Mouse (Mus musculus) thymus, adult 2 months (tissue): ENCODE results near the gene Gm17617. TPM values are rescaled to one million over a fixed set of nuclear protein-coding genes. Genes with fewer than 3 reads are reported as not detected.
"Not testable (repeated sequence)": the region's sequence is repeated elsewhere in the genome, so short reads cannot be mapped to it uniquely, and the experiment has no call there.

Experiments
- DNase-seq: peaks from one replicate; pipeline ENCODE4 v3.0.0; 2021
- H3K27ac ChIP-seq: fragments of 200-500 bp; 2 replicates; pipeline ENCODE4 v1.5.1; 2012; ENCODE audit warnings: low read length, control low read depth; ENCODE audit not compliant: control insufficient read depth, insufficient read depth
- H3K27me3 ChIP-seq: fragments of 200-500 bp; 2 replicates; pipeline ENCODE4 v1.6.1; 2012; ENCODE audit warnings: mild to moderate bottlenecking, low read length, moderate library complexity, mixed read lengths; ENCODE audit not compliant: control insufficient read depth, insufficient read depth
- H3K36me3 ChIP-seq: fragments of 200-500 bp; 2 replicates; pipeline ENCODE4 v1.6.1; 2012; ENCODE audit warnings: mild to moderate bottlenecking, low read length, moderate library complexity; ENCODE audit not compliant: control insufficient read depth, insufficient read depth
- H3K4me1 ChIP-seq: fragments of 200-500 bp; replicated peaks from 2 replicates; pipeline ENCODE4 v1.6.1; 2012; ENCODE audit warnings: low read length; ENCODE audit not compliant: control insufficient read depth, insufficient read depth
- H3K4me3 ChIP-seq: fragments of 200-500 bp; 2 replicates; pipeline ENCODE4 v1.5.1; 2012; ENCODE audit warnings: mild to moderate bottlenecking, low read length, control low read depth, moderate library complexity; ENCODE audit not compliant: control insufficient read depth, insufficient read depth
- CTCF ChIP-seq: fragments of 200-500 bp; IDR thresholded peaks from 2 replicates; pipeline ENCODE4 v1.5.1; 2012; ENCODE audit warnings: mild to moderate bottlenecking, control low read depth, low read length, moderate library complexity, borderline replicate concordance; ENCODE audit not compliant: control insufficient read depth, poor library complexity, insufficient read depth; ENCODE audit errors: extremely low read depth
- POLR2A ChIP-seq: fragments of 200-500 bp; IDR thresholded peaks from 2 replicates; pipeline ENCODE4 v1.6.1; 2012; ENCODE audit warnings: mild to moderate bottlenecking, low read length, control low read depth, moderate library complexity; ENCODE audit not compliant: control insufficient read depth, poor library complexity, insufficient read depth; ENCODE audit errors: extremely low read depth
- WGBS: fragments of 180-500 bp; shearing (Covaris S2); methylation state at CpG from one replicate; pipeline ENCODE4 v1.1.7; 2018; 5-methylcytosine and 5-hydroxymethylcytosine counted together
- polyA plus RNA-seq: library from polyadenylated mRNA; depleted of rRNA; stranded (reverse); fragments of >200 nt; gene quantifications from 2 replicates; pipeline ENCODE4 v1.2.3, GENCODE M21; 2012

The Gm17617 gene
- polyA plus RNA-seq, 1 experiment: not detected

DNA sequence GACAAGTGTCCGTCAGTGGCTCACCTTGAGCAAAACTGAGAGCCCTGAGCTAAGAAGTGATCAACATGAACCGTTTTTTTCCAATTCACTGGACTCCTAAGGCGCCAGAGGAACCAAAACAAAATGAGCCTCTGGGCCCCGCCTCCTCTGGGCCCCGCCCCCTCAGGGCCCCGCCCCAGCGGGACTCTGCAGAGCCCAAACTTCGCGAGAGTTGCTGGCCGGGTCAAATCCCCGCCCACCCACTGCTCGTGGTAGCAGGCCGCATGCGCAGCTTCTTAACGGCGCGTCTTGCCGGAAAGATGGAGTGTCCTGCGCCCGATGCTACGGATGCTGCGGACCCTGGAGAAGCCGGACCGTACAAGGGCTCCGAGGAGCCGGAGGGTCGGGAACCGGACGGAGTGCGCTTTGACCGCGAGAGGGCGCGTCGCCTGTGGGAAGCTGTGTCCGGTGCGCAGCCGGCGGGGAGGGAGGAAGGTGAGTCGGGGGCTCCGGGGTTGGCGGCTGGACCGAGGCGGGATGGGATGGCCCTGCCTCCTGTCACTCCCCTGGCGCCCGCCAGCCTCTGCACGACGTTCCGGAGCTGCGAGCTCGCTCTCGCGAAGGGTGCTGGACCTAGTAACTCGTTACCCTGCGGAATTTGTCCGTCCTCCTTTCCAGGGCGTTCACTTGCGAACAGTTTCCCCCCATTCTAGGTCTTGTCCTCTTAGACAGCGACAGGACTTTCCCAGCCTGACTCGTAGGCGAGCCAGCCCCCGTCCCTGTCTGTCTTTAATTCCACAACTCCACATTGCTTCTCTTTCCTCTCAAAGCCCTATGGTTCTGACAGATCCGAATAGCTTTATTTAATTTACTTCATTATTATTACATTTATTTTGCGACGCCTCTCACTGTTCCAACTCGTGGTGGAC is 28.0 kb downstream of the Gm17617 start, which contains the start of gene Zfp346:
Gene Zfp346 (plus strand): TSS at position 267 of the 908 bp plus-strand sequence.
- peak; percentile 88 for TF ChIP-seq POLR2A
- peak; percentile 84 for TF ChIP-seq CTCF
- no peaks in the 10 kb centered on the region; the same call in 1 of the 2 replicates for H3K36me3 ChIP-seq
- no peaks in the 10 kb centered on the region for H3K27me3 ChIP-seq
- peaks cover 14% of the 10 kb centered on the region for H3K4me1 ChIP-seq
- WGBS: under 1% methylated on average over 63 of the region's 66 CpGs
- DNase-seq: peak; percentile 97
- H3K4me3 ChIP-seq: peak within 1 kb of the TSS; percentile 81
- H3K27ac ChIP-seq: no peak within 1 kb of the TSS; the same call in 1 of the 2 replicates

DNA sequence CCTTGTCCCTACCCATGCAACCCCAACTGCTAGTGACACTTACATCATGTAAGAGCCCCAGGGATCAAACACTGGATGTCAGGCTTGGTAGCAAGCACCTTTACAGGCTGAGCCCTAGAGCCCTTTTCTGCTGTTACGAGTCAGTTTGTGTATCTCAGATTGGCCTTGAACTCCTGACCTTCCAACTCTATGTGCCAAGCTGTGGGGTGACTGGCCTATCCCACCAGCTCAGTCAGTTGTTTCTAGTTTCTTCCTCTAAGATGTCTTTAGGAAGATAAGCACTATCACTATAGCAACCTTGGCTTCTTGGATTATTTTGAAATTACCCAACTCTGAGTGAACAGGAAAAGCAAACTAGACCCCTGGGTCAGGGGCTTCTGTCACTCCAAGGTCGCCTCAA is 30.0 kb downstream of the Gm17617 start:
- H3K4me1 ChIP-seq: peaks cover 20% of the 10 kb centered on the region
- DNase-seq: no peak
- H3K27ac ChIP-seq: peak overlapping the region; percentile 57; the same call in 1 of the 2 replicates
- no peaks in the 10 kb centered on the region for H3K27me3 ChIP-seq
- TF ChIP-seq POLR2A: no peak
- WGBS: 96% methylated on average over 2 of the region's 2 CpGs
- no peak overlapping the region for H3K4me3 ChIP-seq
- no peaks in the 10 kb centered on the region; the same call in 1 of the 2 replicates for H3K36me3 ChIP-seq

DNA sequence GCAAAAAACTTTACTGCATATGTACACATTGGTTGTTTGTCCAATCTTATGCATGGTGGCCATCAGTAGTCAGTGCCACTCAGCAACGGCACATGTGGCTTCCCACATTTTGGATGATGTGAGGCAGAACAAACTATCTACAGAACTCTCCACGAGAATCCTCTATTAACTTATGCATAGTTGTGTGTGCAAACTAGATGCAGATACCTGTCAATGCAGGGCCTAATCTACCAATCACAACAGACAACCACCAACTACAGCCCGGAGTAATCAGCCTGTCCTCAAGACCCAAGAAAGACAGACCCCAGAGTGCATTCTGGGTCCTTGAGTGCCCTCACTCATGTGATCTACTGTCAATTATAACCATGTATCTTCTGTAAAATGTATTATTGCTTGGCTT is 31.0 kb downstream of the Gm17617 start:
- H3K27me3 ChIP-seq: no peaks in the 10 kb centered on the region
- WGBS: 97% methylated on average over 3 of the region's 3 CpGs
- H3K27ac ChIP-seq: no peak overlapping the region
- TF ChIP-seq POLR2A: no peak
- no peak for TF ChIP-seq CTCF
- DNase-seq: no peak
- no peaks in the 10 kb centered on the region; the same call in 1 of the 2 replicates for H3K36me3 ChIP-seq
- no peak overlapping the region for H3K4me3 ChIP-seq
- H3K4me1 ChIP-seq: peaks cover 20% of the 10 kb centered on the region

DNA sequence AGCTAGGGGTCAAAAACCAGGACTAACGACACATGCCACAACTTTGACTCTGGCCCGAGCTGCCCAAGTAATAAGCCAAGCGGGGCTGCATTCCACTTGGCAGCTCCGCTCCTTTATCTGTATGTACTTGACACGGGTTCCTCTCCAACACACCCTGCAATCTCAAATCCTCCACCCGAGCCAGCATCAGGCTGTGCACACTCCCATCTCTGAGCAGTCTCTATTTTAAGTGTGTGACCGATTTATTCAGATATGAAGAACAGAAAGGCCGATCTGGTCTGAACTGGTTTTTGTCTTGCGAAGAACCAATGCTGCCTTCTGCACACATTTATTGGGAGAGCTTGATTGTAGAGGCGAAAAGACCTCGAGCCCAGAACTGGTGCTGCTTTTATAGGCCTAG is 31.7 kb downstream of the Gm17617 start:
- 98% methylated on average over 11 of the region's 11 CpGs for WGBS
- H3K27me3 ChIP-seq: no peaks in the 10 kb centered on the region
- peaks cover 20% of the 10 kb centered on the region for H3K4me1 ChIP-seq
- no peaks in the 10 kb centered on the region for H3K36me3 ChIP-seq
- no peak overlapping the region for H3K27ac ChIP-seq
- no peak overlapping the region for H3K4me3 ChIP-seq
- TF ChIP-seq CTCF (no peak), POLR2A (no peak)
- no peak for DNase-seq

DNA sequence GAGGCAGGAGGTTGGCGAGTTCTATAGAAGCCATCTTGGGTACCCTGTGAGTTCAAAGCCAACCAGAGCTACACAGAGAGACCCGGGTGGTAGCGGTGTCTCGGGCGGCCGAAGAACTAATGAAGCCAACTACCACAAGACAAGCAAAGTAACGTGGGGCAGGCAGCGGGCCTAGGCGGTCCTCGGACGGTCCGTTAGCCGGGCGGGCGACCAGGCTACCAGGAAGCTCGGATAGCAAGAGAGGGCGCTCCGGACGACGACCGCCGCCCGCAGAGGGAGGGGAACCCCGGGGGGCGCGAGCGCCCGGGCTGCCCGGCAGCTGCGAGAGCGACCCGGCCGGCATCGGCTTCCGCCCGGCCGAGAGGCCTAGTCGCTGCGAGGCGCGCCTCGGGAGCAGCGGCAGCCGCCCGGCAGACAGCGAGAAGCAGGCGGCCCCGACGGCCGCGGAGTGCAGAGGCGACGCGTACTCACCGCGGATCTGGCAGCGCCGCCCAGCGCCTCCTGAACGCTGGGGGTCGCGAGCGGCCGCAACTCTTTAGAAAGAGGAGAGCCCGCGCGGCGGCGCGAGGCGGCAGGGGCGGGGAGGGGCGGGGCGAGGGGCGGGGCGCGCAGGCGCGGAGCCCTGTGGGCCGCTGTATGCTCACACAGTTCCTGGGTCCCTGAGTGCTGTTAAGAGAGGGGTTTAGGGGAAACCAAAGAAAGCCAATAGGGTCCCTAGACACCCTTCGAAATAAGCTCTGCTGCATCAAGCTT is 33.4 kb downstream of the Gm17617 start, which contains the start of gene Uimc1:
Gene Uimc1 (minus strand): TSS at position 575 of the 753 bp plus-strand sequence.
- DNase-seq: peak; percentile 84
- no peaks in the 10 kb centered on the region for H3K27me3 ChIP-seq
- H3K4me1 ChIP-seq: peaks cover 13% of the 10 kb centered on the region
- TF ChIP-seq POLR2A (peak; percentile 84), CTCF (peak; percentile 65; the same call in 1 of the 2 replicates)
- H3K36me3 ChIP-seq: no peaks in the 10 kb centered on the region
- peak within 1 kb of the TSS; percentile 5; the same call in 1 of the 2 replicates for H3K27ac ChIP-seq
- peak within 1 kb of the TSS; percentile 73 for H3K4me3 ChIP-seq
- WGBS: under 1% methylated on average over 80 of the region's 81 CpGs

DNA sequence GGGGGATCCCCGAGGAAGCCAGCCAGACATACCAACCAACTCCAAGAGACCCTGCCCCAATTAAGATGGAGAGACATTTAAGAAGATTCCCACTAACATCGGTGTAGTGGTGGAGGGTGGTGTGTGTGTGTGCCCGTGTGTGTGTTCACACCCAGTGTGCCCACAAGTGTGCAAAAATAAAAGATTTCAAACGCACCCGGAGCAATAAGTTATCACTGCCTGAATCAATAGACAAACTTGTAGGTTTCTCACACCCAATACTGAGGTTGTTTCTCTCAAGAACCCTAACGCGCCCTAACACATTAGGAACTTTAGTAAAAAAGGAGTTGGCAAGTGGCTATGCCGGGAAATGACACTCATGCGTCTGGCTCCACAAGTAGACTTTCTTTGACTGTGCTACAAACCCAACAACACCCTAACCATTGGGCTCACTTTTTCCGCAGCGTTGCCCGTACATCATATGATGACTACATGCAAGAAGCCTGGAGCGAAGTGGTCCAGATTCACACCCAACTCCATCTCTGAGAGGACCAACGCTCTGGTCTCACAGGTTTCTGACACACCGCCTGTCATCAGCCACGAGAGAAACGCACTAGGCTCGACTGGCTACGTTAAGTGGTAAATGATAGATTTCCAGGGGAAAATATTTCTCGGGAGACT is 34.2 kb downstream of the Gm17617 start:
- DNase-seq: peak; percentile 39
- Histone ChIP-seq H3K4me1 (peaks cover 13% of the 10 kb centered on the region), H3K27me3 (no peaks in the 10 kb centered on the region), H3K4me3 (peak overlapping the region; percentile 73), H3K36me3 (no peaks in the 10 kb centered on the region), H3K27ac (no peak overlapping the region)
- TF ChIP-seq CTCF: no peak
- WGBS: 18% methylated on average over 20 of the region's 20 CpGs

DNA sequence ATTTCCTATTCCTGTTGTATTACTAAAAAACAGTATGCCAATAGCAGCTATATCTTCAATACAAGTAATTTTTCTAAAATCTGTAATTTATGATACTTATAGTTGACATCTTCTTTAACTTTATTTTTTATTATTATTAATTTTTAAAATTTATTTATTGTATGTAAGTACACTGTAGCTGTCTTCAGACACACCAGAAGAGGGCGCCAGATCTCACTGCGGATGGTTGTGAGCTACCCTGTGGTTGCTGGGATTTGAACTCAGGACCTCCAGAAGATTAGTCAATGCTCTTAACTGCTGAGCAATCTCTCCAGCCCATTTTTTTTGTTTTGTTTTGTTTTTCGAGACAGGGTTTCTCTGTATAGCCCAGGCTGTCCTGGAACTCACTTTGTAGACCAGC is 35.5 kb downstream of the Gm17617 start:
- WGBS: 98% methylated on average over 3 of the region's 3 CpGs
- not testable (repeated sequence) for H3K4me3 ChIP-seq, H3K27me3 ChIP-seq, H3K4me1 ChIP-seq, DNase-seq, H3K36me3 ChIP-seq, H3K27ac ChIP-seq
